Mouse (Mus musculus) limb, embryonic 14.5 days (tissue): ENCODE data around the gene Zfp976. TPM values are rescaled to one million over a fixed set of nuclear protein-coding genes. Genes with fewer than 3 reads are reported as not detected.
"Not testable (repeated sequence)": the region's sequence is repeated elsewhere in the genome, so short reads cannot be mapped to it uniquely, and the experiment has no call there.

Experiments used
- ATAC-seq: fragments of 200-750 bp; cut with Nextera tagmentation; 2 replicates; pipeline ENCODE4 v1.8.0; 2017; ENCODE audit warnings: low read depth, moderate number of reproducible peaks, moderate TSS enrichment; ENCODE audit not compliant: low FRiP score
- DNase-seq: peaks from one replicate; pipeline ENCODE4 v3.0.0-alpha.2; 2015; ENCODE audit warnings: low spot score
- H3K27ac ChIP-seq: fragments of 300-500 bp; sonication (generic); replicated peaks from 2 replicates; pipeline ENCODE4 v1.5.1; 2014; ENCODE audit warnings: low read depth, mild to moderate bottlenecking, low read length, moderate library complexity, mixed read lengths
- H3K27me3 ChIP-seq: fragments of 300-500 bp; sonication (generic); 2 replicates; pipeline ENCODE4 v1.6.1; 2014; ENCODE audit warnings: low read length, mixed read lengths; ENCODE audit not compliant: control insufficient read depth, insufficient read depth
- H3K36me3 ChIP-seq: fragments of 300-500 bp; sonication (generic); 2 replicates; pipeline ENCODE4 v1.6.1; 2014; ENCODE audit warnings: mild to moderate bottlenecking, low read length, moderate library complexity, mixed read lengths; ENCODE audit not compliant: control insufficient read depth, insufficient read depth
- H3K4me1 ChIP-seq: fragments of 300-500 bp; sonication (generic); 2 replicates; pipeline ENCODE4 v1.6.1; 2014; ENCODE audit warnings: antibody characterized with exemption, low read length, mixed read lengths; ENCODE audit not compliant: control insufficient read depth, insufficient read depth
- H3K4me2 ChIP-seq: fragments of 300-500 bp; sonication (generic); replicated peaks from 2 replicates; pipeline ENCODE4 v1.6.1; 2014; ENCODE audit warnings: low read depth, mild to moderate bottlenecking, low read length, moderate library complexity; ENCODE audit not compliant: severe bottlenecking
- H3K4me3 ChIP-seq: fragments of 300-500 bp; sonication (generic); replicated peaks from 2 replicates; pipeline ENCODE4 v1.5.1; 2014; ENCODE audit warnings: low read length
- H3K9ac ChIP-seq: fragments of 300-500 bp; sonication (generic); 2 replicates; pipeline ENCODE4 v1.6.1; 2014; ENCODE audit warnings: mild to moderate bottlenecking, low read depth, low read length, moderate library complexity; ENCODE audit not compliant: severe bottlenecking
- H3K9me3 ChIP-seq: fragments of 300-500 bp; sonication (generic); 2 replicates; pipeline ENCODE4 v1.6.1; 2016; ENCODE audit warnings: low read length; ENCODE audit not compliant: control insufficient read depth
- POLR2A ChIP-seq: fragments of 200-500 bp; IDR thresholded peaks from 2 replicates; pipeline ENCODE4 v1.8.0; 2012; ENCODE audit warnings: inconsistent platforms, mild to moderate bottlenecking, moderate library complexity, borderline replicate concordance; ENCODE audit not compliant: insufficient read depth, insufficient read length; ENCODE audit errors: extremely low read depth
- WGBS: fragments of 180-500 bp; shearing (Covaris S2); extraction: QIAGEN DNeasy Blood & Tissue Kit; methylation state at CpG from one replicate; pipeline ENCODE4 v1.1.7; 2014; 5-methylcytosine and 5-hydroxymethylcytosine counted together
- microRNA-seq: library from miRNA; unstranded; fragments of <30 nt; microRNA quantifications from one replicate; pipeline ENCODE4, GENCODE M21; 2016
- polyA plus RNA-seq, 2 experiments: library from polyadenylated mRNA; depleted of rRNA in 1 of 2; stranded (reverse) in 1 of 2; unstranded in 1 of 2; fragments of >200 nt; fragmentation: Nextera tagmentation in 1 of 2; extraction: Ambion mirVana in 1 of 2; gene quantifications; 2 replicates each; pipeline versions ENCODE4 v1.2.1 to v1.2.3; 2012 to 2014

Gene Zfp976
- polyA plus RNA-seq, 2 experiments = 1.8 to 2.3 TPM

- not testable (repeated sequence) for H3K4me1 ChIP-seq, DNase-seq, H3K9ac ChIP-seq, H3K27me3 ChIP-seq, ATAC-seq, H3K27ac ChIP-seq, H3K4me3 ChIP-seq, H3K36me3 ChIP-seq, H3K4me2 ChIP-seq
- 89% methylated on average over 11 of the region's 11 CpGs for WGBS
- peaks cover 13% of the 10 kb centered on the region; the same call in 1 of the 2 replicates for H3K9me3 ChIP-seq
Measured at GRCm38 (mm10) chr7:42592413-42592812, 50.0 kb downstream of the Zfp976 start, which contains the start of gene Zfp977. Zfp977 (minus strand) TSS chr7:42592547.

GRCm38 (mm10) chr7:42591311-42591710 is 51.1 kb downstream of the Zfp976 start:
- not testable (repeated sequence) for H3K4me1 ChIP-seq, H3K4me3 ChIP-seq, ATAC-seq, H3K36me3 ChIP-seq, DNase-seq, H3K27me3 ChIP-seq, H3K27ac ChIP-seq, H3K4me2 ChIP-seq, H3K9ac ChIP-seq
- peaks cover 15% of the 10 kb centered on the region; the same call in 1 of the 2 replicates for H3K9me3 ChIP-seq

DNA sequence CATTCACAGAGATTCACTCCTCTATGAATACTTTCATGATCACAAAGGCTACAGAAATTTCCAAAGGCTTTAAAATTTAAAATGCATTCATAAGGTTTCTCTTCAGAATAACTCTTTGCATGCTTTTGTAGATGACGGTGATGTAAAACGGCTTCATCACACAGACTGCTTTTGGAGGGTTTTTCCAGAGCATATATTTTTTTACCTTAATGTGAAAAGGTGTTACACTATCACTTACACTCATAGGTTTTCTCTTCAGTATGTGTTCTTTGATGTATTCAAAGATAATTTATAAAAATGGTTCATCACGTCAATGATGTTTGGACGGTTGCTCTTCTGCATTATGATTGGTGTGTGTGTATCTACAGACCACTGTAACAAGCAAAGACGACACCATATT is 63.9 kb downstream of the Zfp976 start, which contains the start of gene Gm21028:
TSS of gene Gm21028 (minus strand) at position 101 of the 400 bp plus-strand sequence.
- no peaks in the 10 kb centered on the region for H3K36me3 ChIP-seq
- no peaks in the 10 kb centered on the region for H3K27me3 ChIP-seq
- H3K9me3 ChIP-seq = peaks cover 55% of the 10 kb centered on the region
- no peak within 1 kb of the TSS for H3K27ac ChIP-seq
- no peak for ATAC-seq
- WGBS = 94% methylated on average over 5 of the region's 5 CpGs
- no peak within 1 kb of the TSS for H3K9ac ChIP-seq
- no peaks in the 10 kb centered on the region for H3K4me1 ChIP-seq
- H3K4me2 ChIP-seq = no peak within 1 kb of the TSS
- no peak for DNase-seq
- no peak for TF ChIP-seq POLR2A
- no peak within 1 kb of the TSS for H3K4me3 ChIP-seq

Small RNAs within 50 kb of the gene (microRNA-seq; reads per million reads assigned to microRNA genes)
- not detected for gene Gm24938

Other genes starting within 250 kb of the Zfp976 start
- not detected in 2 replicates for gene 4933421I07Rik, start 194.5 kb downstream of the Zfp976 start, polyA plus RNA-seq (2012; rRNA removed)
- gene 4933421I07Rik, start 194.5 kb downstream of the Zfp976 start, polyA plus RNA-seq (2014; fragmentation: Nextera tagmentation; extraction: Ambion mirVana) = not detected in 2 replicates
- 12.3 and 13.3 TPM in 2 replicates for gene Zfp141, start 136.8 kb downstream of the Zfp976 start, polyA plus RNA-seq (2012; rRNA removed)
- gene Zfp141, start 136.8 kb downstream of the Zfp976 start, polyA plus RNA-seq (2014; fragmentation: Nextera tagmentation; extraction: Ambion mirVana) = 8.9 and 11.1 TPM in 2 replicates
- not detected in 2 replicates for gene Gm21028, start 64.0 kb downstream of the Zfp976 start, polyA plus RNA-seq (2012; rRNA removed)
- gene Gm21028, start 64.0 kb downstream of the Zfp976 start, polyA plus RNA-seq (2014; fragmentation: Nextera tagmentation; extraction: Ambion mirVana) = not detected in 2 replicates
- 0.76 and 1.5 TPM in 2 replicates for gene Zfp977, start 50.0 kb downstream of the Zfp976 start, polyA plus RNA-seq (2012; rRNA removed)
- 1.2 and 3.1 TPM in 2 replicates for gene Zfp977, start 50.0 kb downstream of the Zfp976 start, polyA plus RNA-seq (2014; fragmentation: Nextera tagmentation; extraction: Ambion mirVana)
- 2.7 and 4.5 TPM in 2 replicates for gene Zfp975, start 50.2 kb upstream of the Zfp976 start, polyA plus RNA-seq (2012; rRNA removed)
- gene Zfp975, start 50.2 kb upstream of the Zfp976 start, polyA plus RNA-seq (2014; fragmentation: Nextera tagmentation; extraction: Ambion mirVana) = 6.9 and 7.3 TPM in 2 replicates
- not detected in 2 replicates for gene Gm17067, start 84.4 kb upstream of the Zfp976 start, polyA plus RNA-seq (2012; rRNA removed)
- gene Gm17067, start 84.4 kb upstream of the Zfp976 start, polyA plus RNA-seq (2014; fragmentation: Nextera tagmentation; extraction: Ambion mirVana) = not detected in 2 replicates
- gene Vmn2r62, start 150.9 kb upstream of the Zfp976 start, polyA plus RNA-seq (2012; rRNA removed) = not detected in 2 replicates
- gene Vmn2r62, start 150.9 kb upstream of the Zfp976 start, polyA plus RNA-seq (2014; fragmentation: Nextera tagmentation; extraction: Ambion mirVana) = not detected in 2 replicates
- gene Gm2381, start 224.6 kb upstream of the Zfp976 start, polyA plus RNA-seq (2012; rRNA removed) = not detected in 2 replicates
- not detected in 2 replicates for gene Gm2381, start 224.6 kb upstream of the Zfp976 start, polyA plus RNA-seq (2014; fragmentation: Nextera tagmentation; extraction: Ambion mirVana)